Mouse (Mus musculus): Measurements from ENCODE around the gene Fam98a. TPM values are rescaled to one million over a fixed set of nuclear protein-coding genes. Genes with fewer than 3 reads are reported as not detected.

Fam98a gene
- polyA plus RNA-seq, 1 experiment from 2014 or later = 9.2 TPM

DNA sequence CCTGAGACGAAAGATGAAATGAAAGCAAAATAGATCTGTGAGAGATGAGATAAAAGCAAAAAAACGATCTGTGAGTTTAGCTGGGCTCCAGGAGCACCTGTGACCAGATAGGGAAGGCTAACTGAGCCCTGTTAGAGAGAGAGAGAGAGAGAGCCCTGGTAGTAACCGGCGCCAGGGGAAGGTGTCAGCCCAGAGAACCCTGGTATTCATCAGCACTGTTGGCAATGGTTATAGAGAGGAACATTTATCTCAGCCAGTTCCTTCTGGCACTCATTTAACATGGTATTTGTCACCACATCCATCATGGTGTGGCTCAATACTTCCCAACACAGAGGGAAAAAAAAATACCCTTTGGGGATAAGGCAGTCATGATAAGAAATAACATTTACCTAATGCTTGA is 35.2 kb downstream of the Fam98a start:
- Histone ChIP-seq H3K27ac (ENCODE audit: low read depth, low read length) (no peak overlapping the region), H3K9me3 (replicated peaks; ENCODE audit: control insufficient read depth, low read length) (no peaks in the 10 kb centered on the region), H3K4me1 (ENCODE audit: control insufficient read depth, insufficient read depth, low read length) (no peaks in the 10 kb centered on the region), H3K36me3 (ENCODE audit: control insufficient read depth, insufficient read depth, low read length) (no peaks in the 10 kb centered on the region), H3K9ac (ENCODE audit: low read depth, low read length) (no peak overlapping the region), H3K27me3 (ENCODE audit: control insufficient read depth, insufficient read depth, low read length) (no peaks in the 10 kb centered on the region), H3K4me2 (no peak overlapping the region), H3K4me3 (ENCODE audit: low read depth, low read length) (no peak overlapping the region)
- no peak for ATAC-seq (replicated peaks; ENCODE audit: insufficient number of reproducible peaks, low FRiP score, low TSS enrichment)
- WGBS (ENCODE audit: insufficient replicate concordance) = 48% methylated on average over 4 of the region's 4 CpGs

DNA sequence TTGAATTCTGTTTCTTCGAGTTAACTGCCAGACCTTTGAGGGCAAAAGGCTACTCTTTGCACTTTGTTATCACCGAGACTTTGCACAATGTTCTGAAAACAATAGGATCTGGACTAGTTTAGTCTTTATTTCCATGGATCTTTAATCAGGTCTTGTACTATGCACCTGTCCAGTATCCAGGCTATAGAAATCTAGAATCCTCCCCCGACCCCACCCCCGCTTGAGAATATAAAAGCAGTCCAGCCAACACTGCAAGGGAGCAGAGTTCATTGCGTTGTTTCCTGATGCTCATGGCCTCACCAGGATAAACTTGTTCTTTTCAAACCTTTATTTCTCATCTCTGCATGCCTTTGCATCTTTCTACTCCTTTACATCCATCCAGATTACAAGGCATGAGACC is 42.5 kb downstream of the Fam98a start:
- no peak for ATAC-seq (replicated peaks; ENCODE audit: insufficient number of reproducible peaks, low FRiP score, low TSS enrichment)
- Histone ChIP-seq H3K9ac (ENCODE audit: low read depth, low read length) (no peak overlapping the region), H3K4me1 (ENCODE audit: control insufficient read depth, insufficient read depth, low read length) (no peaks in the 10 kb centered on the region), H3K36me3 (ENCODE audit: control insufficient read depth, insufficient read depth, low read length) (no peaks in the 10 kb centered on the region), H3K4me3 (ENCODE audit: low read depth, low read length) (no peak overlapping the region), H3K27me3 (ENCODE audit: control insufficient read depth, insufficient read depth, low read length) (no peaks in the 10 kb centered on the region), H3K4me2 (no peak overlapping the region), H3K27ac (ENCODE audit: low read depth, low read length) (no peak overlapping the region), H3K9me3 (replicated peaks; ENCODE audit: control insufficient read depth, low read length) (no peaks in the 10 kb centered on the region)
- 86% methylated on average over 5 of the region's 5 CpGs for WGBS (ENCODE audit: insufficient replicate concordance)

DNA sequence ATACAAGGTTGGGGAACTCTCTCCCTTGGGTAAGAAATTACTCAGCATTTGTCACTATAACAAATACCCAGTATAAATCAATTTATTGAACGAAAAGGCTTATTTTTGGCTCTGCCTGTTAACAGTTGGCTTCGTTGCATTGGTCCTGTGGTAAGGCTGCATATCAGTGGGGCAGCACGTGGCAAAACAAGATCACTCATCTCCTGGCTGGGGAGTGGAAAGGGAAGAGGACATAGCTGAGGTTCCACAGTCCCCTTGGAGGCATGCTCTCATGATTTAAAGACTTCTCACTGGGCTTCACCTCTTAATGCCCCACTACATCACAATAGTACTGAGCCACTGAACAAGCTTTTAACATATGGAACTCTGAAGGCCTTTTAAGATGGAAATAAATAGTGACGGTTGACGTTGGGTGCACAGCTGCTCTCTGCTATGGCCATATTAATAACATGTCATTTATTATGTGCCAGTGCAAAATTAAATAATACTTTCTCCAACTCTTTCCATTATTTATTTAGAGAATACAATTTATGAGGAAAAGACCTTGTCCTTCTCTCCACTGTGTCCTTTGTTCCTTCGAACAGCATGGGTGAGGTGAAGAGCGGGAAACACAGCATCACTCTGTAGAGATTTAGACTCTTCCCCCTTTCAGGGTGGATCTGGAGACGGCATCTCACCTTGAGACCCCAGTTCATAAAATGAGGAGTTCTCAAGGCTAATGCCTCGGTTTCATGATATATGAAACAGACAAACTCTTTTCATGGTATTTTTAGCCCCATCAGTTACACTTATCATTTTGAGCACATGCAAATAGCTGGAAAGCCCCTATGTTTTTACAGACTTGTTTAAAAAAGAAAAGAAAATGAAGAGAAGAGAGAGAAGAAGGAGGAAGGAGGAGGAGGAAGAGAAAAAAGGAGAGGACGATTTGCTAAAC is 44.8 kb downstream of the Fam98a start:
- Histone ChIP-seq H3K27ac (ENCODE audit: low read depth, low read length) (no peak overlapping the region), H3K4me3 (ENCODE audit: low read depth, low read length) (no peak overlapping the region), H3K4me1 (ENCODE audit: control insufficient read depth, insufficient read depth, low read length) (no peaks in the 10 kb centered on the region), H3K9ac (ENCODE audit: low read depth, low read length) (no peak overlapping the region), H3K36me3 (ENCODE audit: control insufficient read depth, insufficient read depth, low read length) (no peaks in the 10 kb centered on the region), H3K9me3 (replicated peaks; ENCODE audit: control insufficient read depth, low read length) (no peaks in the 10 kb centered on the region), H3K27me3 (ENCODE audit: control insufficient read depth, insufficient read depth, low read length) (no peaks in the 10 kb centered on the region), H3K4me2 (no peak overlapping the region)
- 76% methylated on average over 10 of the region's 10 CpGs for WGBS (ENCODE audit: insufficient replicate concordance)
- ATAC-seq (replicated peaks; ENCODE audit: insufficient number of reproducible peaks, low FRiP score, low TSS enrichment) = no peak

DNA sequence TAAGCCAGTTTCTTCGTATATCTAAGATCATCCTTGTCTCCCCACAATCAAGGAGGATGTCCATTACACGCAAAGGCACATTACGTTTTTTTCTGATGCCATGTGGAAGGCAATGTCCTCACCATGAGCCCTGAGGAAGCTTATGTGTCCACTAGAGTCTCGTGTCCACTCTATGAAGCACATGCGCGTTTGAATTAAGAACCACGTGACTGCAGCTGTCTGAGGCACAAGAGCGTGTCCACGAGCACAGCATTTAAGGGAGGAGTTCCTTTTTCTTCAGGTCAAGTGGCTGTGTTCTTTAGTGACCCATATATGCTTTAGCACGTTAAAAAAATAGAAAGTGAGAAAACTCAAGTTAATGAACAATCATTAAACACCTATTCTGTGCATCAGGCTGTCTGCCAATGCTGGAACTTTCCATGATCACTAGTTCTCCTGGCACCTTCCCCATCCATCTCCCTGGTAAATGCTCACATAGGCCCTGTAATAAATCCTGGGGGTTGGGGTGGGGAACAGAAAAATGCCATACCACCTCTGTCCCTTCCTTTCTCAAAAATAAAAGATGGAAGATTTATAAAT is 45.6 kb downstream of the Fam98a start:
- Histone ChIP-seq H3K4me1 (ENCODE audit: control insufficient read depth, insufficient read depth, low read length) (no peaks in the 10 kb centered on the region), H3K36me3 (ENCODE audit: control insufficient read depth, insufficient read depth, low read length) (no peaks in the 10 kb centered on the region), H3K27me3 (ENCODE audit: control insufficient read depth, insufficient read depth, low read length) (no peaks in the 10 kb centered on the region), H3K27ac (ENCODE audit: low read depth, low read length) (no peak overlapping the region), H3K4me3 (ENCODE audit: low read depth, low read length) (no peak overlapping the region), H3K9me3 (replicated peaks; ENCODE audit: control insufficient read depth, low read length) (no peaks in the 10 kb centered on the region), H3K4me2 (no peak overlapping the region), H3K9ac (ENCODE audit: low read depth, low read length) (no peak overlapping the region)
- ATAC-seq (replicated peaks; ENCODE audit: insufficient number of reproducible peaks, low FRiP score, low TSS enrichment) = no peak
- WGBS (ENCODE audit: insufficient replicate concordance) = 88% methylated on average over 10 of the region's 10 CpGs

GRCm38 (mm10) chr17:75505053-75505452 is 46.7 kb downstream of the Fam98a start:
- 90% methylated on average over 5 of the region's 5 CpGs for WGBS (ENCODE audit: insufficient replicate concordance)
- Histone ChIP-seq H3K9ac (ENCODE audit: low read depth, low read length) (no peak overlapping the region), H3K27ac (ENCODE audit: low read depth, low read length) (no peak overlapping the region), H3K4me2 (no peak overlapping the region), H3K36me3 (ENCODE audit: control insufficient read depth, insufficient read depth, low read length) (no peaks in the 10 kb centered on the region), H3K4me1 (ENCODE audit: control insufficient read depth, insufficient read depth, low read length) (no peaks in the 10 kb centered on the region), H3K27me3 (ENCODE audit: control insufficient read depth, insufficient read depth, low read length) (no peaks in the 10 kb centered on the region), H3K4me3 (ENCODE audit: low read depth, low read length) (no peak overlapping the region), H3K9me3 (replicated peaks; ENCODE audit: control insufficient read depth, low read length) (no peaks in the 10 kb centered on the region)
- no peak for ATAC-seq (replicated peaks; ENCODE audit: insufficient number of reproducible peaks, low FRiP score, low TSS enrichment)

- no peak overlapping the region for H3K4me3 ChIP-seq (ENCODE audit: low read depth, low read length)
- no peaks in the 10 kb centered on the region for H3K36me3 ChIP-seq (ENCODE audit: control insufficient read depth, insufficient read depth, low read length)
- no peak overlapping the region for H3K9ac ChIP-seq (ENCODE audit: low read depth, low read length)
- H3K27ac ChIP-seq (ENCODE audit: low read depth, low read length) = no peak overlapping the region
- no peaks in the 10 kb centered on the region for H3K9me3 ChIP-seq (replicated peaks; ENCODE audit: control insufficient read depth, low read length)
- WGBS (ENCODE audit: insufficient replicate concordance) = 84% methylated on average over 3 of the region's 3 CpGs
- no peaks in the 10 kb centered on the region for H3K27me3 ChIP-seq (ENCODE audit: control insufficient read depth, insufficient read depth, low read length)
- no peak overlapping the region for H3K4me2 ChIP-seq
- ATAC-seq (replicated peaks; ENCODE audit: insufficient number of reproducible peaks, low FRiP score, low TSS enrichment) = no peak
- peaks cover 3% of the 10 kb centered on the region; the same call in 1 of the 2 replicates for H3K4me1 ChIP-seq (ENCODE audit: control insufficient read depth, insufficient read depth, low read length)
These were observed 48.7 kb downstream of the Fam98a start for GRCm38 (mm10) chr17:75503031-75503430.

DNA sequence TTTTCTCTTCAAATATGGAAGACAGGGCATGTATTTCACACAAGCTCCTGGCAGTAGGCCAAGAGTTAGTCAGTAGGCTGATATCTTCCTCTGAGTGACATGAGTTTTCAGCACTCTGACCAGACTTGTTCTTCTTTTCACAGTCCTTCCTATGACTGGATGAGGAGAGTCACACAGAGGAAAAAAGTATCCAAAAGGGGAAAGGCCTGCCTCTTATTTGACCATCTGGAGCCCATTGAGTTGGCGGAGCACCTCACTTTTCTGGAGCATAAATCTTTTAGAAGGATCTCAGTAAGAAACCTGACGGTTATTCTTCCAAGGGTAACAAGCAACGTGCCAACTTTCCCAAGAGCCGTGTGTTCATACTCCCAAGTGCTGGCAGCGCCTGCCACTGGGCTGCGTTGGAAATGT is 53.5 kb downstream of the Fam98a start:
- H3K9me3 ChIP-seq (replicated peaks; ENCODE audit: control insufficient read depth, low read length) = no peaks in the 10 kb centered on the region
- ATAC-seq (replicated peaks; ENCODE audit: insufficient number of reproducible peaks, low FRiP score, low TSS enrichment) = no peak
- H3K27me3 ChIP-seq (ENCODE audit: control insufficient read depth, insufficient read depth, low read length) = no peaks in the 10 kb centered on the region
- H3K4me1 ChIP-seq (ENCODE audit: control insufficient read depth, insufficient read depth, low read length) = peaks cover 3% of the 10 kb centered on the region; the same call in 1 of the 2 replicates
- H3K27ac ChIP-seq (ENCODE audit: low read depth, low read length) = no peak overlapping the region
- H3K4me2 ChIP-seq = no peak overlapping the region
- no peak overlapping the region for H3K9ac ChIP-seq (ENCODE audit: low read depth, low read length)
- H3K4me3 ChIP-seq (ENCODE audit: low read depth, low read length) = no peak overlapping the region
- 87% methylated on average over 6 of the region's 6 CpGs for WGBS (ENCODE audit: insufficient replicate concordance)
- H3K36me3 ChIP-seq (ENCODE audit: control insufficient read depth, insufficient read depth, low read length) = no peaks in the 10 kb centered on the region

DNA sequence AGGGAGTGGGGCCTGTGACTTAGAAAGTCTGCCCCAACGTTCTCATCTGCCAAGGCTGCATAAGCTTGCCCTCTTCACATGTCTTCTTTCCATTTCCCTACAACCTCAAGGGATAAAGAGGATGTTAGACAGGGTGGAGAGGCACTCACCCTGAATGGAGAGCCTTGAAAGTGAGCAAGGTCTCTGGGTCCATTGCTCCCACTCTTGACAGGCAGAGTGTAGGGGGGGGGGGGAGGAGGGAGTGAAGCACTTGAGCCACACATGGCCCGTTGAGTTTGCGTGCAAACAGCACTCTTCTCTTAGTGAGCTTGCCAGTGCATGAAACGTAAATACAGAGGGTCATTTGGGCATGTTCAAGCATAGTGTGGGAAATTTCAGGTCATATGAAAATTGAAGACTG is 56.5 kb downstream of the Fam98a start:
- ATAC-seq (replicated peaks; ENCODE audit: insufficient number of reproducible peaks, low FRiP score, low TSS enrichment) = no peak
- Histone ChIP-seq H3K27ac (ENCODE audit: low read depth, low read length) (no peak overlapping the region), H3K9ac (ENCODE audit: low read depth, low read length) (no peak overlapping the region), H3K4me2 (no peak overlapping the region), H3K4me3 (ENCODE audit: low read depth, low read length) (no peak overlapping the region), H3K9me3 (replicated peaks; ENCODE audit: control insufficient read depth, low read length) (no peaks in the 10 kb centered on the region), H3K36me3 (ENCODE audit: control insufficient read depth, insufficient read depth, low read length) (no peaks in the 10 kb centered on the region), H3K4me1 (ENCODE audit: control insufficient read depth, insufficient read depth, low read length) (peaks cover 3% of the 10 kb centered on the region; the same call in 1 of the 2 replicates), H3K27me3 (ENCODE audit: control insufficient read depth, insufficient read depth, low read length) (no peaks in the 10 kb centered on the region)
- WGBS (ENCODE audit: insufficient replicate concordance) = 66% methylated on average over 4 of the region's 4 CpGs

Data from heart, embryonic 11.5 days (tissue).